Mouse (Mus musculus) urinary bladder, postnatal 25 days (tissue): Measurements from ENCODE around the gene Cd38.
"Not testable (repeated sequence)": the region's sequence is repeated elsewhere in the genome, so short reads cannot be mapped to it uniquely, and the experiment has no call there.

Source experiments
- DNase-seq: peaks from one replicate; pipeline ENCODE4 v3.0.0; 2022; ENCODE audit warnings: low spot score

The Cd38 gene

DNA sequence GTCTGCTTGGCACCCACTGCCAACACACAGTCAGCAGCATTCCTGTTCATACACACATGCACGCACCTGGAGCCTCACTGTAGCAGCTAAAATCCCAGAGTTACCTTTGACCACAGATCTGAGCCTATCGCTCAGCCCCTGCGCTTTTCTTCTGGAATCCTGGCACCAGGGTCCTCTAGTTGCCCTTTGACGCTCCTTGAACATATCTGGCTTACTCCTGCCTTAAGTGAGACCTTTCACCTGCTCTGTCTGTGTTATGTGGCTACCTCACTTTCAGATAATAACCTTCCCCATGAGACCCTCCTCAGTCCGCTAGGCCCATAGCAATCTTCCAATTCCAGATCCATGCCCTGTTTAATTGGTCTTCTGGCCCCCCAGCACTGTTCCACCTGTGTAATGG, 8.3 kb upstream of the Cd38 start:
- no peak for DNase-seq

DNA sequence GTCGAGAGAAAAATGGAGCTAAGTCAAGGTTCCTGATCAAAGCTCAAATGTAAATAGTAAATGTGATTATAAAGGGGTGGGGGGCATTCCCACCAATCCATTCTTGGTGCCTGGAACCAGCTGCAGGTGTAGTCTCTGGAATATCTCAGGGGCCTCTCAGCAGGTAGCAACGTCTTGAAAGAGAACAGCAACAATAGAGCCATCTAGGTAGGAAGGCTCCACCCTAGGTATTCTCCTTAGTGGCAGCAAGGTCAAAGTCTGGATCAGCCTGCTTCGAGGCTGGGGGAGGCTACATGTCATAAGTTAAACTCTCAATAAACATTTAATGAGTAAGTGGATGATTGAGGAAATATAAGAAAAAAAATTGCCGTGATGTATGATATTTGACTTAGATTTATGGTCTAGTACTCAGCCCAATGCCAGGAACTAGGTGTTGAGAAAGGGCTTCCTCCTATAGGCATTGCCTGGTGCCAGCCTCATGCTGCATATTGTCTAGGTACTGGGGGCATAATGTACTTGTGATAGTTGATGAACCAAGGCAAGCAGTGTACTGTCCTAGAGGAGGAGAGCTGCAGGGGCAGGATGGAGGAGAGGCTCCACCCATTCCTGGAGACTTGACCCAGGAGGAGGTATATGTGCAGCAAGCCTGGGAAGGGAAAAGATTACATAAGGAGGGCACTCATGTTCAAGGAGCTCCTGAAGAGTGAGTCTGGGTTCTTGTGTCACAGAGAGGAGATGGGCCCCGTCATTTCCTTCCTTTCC, 7.5 kb upstream of the Cd38 start:
- DNase-seq: no peak

DNA sequence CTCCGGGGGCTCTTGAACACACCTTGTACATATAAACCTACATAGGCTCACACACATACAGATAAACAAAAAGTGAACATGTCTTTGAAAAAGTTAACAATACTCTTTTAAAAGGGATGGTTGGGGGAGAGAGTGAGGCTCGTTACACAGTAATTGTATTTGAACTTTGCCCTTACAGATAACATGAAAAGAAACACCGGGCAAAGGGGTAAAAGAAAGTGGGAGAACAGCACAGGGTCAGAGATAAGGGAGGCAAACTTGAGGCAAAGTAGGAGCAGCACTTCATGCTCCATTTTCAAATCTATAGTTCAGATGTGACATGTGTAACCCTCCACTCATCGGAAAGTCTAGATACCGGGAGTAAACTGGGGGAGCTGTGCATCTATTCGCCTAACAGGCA, 4.7 kb upstream of the Cd38 start:
- DNase-seq: no peak

DNA sequence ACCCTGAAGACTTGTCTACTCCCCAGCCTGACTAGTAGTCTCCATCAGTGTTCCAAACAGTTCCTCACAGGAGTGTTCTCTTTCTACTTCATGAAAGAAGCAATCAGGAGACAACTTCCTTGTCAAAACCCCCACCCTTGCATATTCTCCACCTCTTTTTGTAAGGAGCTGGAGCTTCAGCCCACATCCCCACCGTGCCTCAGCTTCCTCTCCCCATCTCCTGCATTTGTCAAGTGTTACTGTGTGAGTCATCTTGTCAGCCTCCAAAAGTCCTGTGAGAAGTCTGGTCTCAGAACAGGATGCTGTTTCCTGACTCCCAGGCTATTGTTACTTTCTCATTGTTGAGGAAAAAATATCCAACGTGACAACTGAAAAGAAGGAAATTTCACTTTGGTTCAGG, 3.0 kb upstream of the Cd38 start:
- no peak for DNase-seq

DNA sequence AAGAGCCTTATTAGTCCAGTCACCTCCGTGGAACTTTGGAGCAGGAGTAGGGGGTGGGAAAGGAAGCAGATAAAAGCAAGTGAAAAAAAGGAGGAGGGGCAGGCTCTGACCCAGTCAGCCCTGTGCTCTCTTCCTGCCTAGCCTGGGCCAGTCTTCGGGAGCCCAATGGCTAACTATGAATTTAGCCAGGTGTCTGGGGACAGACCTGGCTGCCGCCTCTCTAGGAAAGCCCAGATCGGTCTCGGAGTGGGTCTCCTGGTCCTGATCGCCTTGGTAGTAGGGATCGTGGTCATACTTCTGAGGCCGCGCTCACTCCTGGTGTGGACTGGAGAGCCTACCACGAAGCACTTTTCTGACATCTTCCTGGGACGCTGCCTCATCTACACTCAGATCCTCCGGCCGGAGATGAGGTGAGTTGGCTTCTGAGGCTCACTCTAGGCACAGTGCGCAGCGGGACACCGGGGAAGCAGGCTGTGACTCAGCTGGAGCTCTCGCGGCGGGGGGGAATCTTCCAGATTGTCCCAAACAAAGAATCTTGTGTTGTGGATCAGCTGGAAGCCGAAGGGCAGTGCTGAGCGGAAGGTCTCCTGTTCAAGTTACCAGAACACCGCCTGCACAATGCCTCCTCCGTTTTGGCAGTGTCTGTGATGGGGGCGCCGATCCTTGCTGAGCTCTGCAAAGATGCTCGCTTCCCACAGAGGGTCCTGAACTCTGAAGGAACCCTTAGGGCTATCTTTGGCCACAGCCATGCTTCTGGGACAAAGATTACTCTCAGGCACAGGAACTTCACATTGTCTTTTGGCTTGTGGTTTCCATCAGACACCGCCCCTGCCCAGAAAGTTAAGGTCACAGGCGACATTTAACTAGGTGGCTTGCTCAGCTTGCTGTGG, 603 bp downstream of the Cd38 start:
- peak; percentile 8 for DNase-seq

DNA sequence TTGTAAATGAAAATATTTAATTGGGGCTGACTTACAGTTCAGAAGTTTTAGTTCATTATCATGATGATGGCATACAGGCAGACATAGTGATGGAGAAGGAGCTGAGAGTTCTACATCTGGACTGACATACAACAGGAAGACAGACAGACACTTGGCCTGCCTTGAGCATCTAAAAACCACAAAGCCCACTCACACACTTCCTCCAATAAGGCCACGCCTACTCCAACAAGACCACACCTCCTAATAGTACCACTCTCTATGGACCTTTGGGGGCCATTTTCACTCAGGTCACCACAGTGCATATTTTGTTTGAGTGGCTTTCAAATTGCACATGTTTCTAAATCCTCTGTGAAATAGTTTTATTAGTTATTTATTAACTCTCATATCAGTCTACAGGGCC, 3.5 kb downstream of the Cd38 start:
- DNase-seq: no peak

DNA sequence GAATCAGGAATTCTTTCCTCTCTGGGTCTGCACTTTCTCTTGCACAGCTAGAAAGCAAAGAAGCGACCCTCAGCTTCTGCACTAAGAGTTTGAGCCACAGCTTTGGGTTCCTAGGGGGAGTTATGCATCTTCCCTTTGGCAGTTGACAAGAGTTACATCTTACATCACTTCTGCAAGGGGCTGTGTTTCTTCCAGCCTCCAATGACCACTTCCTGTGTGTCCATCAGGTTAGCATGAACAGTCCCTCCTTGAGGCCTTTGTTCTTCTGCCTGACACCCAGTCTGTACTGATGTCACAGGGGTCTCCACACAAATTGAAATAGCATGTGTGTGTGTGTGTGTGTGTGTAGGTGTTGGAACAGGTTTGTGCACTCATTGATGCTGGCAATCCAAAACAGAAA, 4.3 kb downstream of the Cd38 start:
- DNase-seq: no peak

DNA sequence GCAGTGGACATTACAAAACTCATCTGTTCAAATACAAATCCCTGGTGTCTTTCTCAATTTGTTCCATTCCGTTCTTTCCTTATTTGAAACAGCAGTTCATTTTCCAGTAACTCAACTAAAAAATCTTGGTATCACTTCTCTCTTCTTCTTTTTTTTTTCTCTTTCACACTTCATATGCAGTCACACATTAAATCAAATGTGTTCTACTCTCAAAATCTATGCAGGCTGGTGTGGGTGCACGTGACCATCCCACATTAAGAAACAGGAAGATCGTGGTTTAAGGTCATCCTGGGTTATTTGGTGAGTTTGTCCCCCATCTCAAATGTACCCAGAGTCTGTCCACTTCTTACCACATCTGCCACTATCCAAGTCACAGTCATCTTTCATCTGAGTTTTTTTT, 13.7 kb downstream of the Cd38 start:
- no peak for DNase-seq

DNA sequence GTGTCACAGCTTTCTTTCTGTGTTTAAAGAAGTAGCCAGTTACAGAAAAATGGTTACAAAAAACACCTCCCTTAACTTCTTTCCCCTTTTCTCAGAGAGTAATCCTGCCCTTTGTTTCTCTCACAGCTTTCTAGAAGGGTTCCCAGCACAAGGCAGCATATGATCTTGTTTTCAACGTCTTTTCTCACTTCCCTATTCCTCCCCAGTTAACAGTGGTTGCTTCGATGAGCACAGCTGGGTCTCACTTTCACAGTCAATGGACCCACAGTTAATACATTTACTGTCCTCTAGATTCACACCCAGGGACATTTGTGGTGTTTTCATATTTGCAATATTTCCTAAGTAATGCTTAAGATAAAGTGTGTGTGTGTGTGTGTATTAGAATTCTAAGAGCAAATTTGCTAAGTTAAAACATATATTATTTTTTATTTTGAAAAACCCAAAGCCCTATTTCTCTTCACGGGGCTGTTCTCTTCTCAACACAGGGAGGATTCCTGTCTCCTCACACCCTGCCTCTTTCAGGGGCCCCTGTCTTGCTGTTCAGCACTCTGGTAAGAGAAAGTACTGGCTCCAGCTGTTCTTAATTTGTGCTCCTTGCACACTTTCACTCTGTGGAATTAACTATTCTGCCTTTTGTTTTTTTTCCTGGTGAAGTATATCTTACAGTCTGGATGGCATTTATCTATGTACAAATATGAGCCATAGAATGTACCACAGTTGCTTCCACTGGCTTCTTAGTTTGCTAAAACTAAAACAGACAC, 16.9 kb downstream of the Cd38 start:
- no peak for DNase-seq

DNA sequence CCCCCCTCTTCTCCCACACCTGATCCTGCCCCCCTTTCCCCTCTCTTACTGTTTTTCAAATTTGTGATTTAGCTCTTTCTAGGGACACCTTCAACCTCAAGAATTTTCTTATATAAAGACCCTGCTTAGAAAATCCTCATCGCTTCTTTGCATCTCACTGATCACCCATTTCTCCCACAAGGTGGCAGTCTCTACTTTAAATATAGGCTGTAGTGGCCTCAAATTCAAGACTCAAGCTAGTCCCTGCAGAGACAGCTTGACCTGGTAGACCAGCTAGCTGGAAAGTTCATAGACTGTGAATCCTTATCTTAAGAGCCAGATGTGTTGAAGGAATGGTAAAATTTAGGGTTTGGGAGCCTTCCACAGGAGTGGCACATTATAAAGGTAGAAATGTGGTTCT, 24.0 kb downstream of the Cd38 start:
- DNase-seq: peak; percentile 24

DNA sequence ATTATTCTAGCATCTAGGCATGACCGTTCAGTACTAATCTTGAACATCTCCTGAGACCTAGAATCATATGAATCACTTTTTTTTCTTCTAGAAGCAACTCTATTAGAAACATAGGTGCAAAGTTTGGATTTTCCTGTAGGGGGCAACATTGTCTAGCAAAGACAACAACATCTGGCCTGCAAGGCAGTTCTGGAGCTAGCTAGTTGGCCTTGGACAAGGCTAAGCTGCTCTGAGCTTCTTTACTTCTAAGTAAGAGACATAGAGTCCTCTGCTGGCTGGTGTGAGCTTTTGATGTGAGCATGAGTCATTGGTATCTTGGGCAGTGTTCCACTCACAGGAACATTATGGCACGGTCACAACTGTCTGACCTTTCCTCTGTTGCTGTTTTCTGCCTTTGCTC, 25.8 kb downstream of the Cd38 start:
- peak; percentile 12 for DNase-seq

DNA sequence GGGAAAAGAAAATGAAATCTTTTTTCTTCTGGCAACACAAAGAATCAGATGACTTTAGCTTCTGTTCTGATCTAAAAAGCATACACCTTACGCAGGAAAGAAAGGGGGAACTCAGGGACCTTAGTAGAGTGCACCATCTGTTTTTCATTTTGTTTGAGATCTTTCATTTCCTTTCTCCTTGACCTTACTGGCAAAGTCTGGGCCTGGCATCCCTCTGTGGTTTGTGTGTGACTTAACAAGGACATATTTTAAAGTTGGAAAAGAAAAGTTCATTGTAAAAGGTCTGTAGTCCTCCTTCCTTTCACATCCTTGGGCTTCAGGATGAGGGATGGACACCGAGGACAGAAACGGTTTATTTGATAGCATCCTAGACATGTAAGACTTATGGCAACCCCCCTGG, 27.6 kb downstream of the Cd38 start:
- DNase-seq: no peak

DNA sequence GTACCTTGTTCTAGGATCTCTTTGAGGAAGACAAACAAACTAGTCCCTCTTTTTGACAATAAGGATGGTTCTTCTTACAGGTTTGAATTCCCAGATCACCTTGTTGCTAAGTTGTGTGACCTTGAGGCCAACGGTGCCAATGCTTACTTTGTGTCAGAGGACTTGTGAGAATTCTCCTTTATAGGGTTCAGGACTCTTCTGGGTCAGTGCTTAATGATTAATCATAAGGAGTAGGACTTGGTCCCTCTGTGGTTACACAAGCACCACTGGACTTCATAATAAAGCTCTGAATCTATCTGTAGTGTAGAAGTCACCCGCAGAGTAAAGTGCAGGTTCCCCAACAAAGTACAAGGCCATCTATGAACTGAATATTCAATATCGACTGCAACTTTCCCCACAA, 36.3 kb downstream of the Cd38 start:
- no peak for DNase-seq

DNA sequence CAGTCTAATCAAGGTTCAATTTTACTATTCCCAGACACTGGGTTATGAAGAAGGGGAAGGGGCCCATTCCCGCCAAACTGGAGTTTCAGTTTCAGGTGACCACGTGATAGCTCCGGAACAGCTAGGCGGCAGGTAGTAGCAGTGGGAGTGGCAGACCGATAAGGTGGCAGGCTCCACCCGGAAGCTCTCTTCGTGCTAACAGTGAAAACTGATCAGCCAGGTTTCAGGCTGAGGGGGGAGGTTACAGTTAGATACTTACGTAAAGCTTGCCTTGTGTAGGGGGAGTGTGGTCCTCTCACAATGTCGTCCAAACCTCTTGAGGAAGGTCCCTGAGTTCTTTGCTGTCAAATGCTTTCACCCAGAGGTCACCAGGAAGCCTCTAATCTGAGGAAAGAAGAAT, 40.9 kb downstream of the Cd38 start:
- no peak for DNase-seq

DNA sequence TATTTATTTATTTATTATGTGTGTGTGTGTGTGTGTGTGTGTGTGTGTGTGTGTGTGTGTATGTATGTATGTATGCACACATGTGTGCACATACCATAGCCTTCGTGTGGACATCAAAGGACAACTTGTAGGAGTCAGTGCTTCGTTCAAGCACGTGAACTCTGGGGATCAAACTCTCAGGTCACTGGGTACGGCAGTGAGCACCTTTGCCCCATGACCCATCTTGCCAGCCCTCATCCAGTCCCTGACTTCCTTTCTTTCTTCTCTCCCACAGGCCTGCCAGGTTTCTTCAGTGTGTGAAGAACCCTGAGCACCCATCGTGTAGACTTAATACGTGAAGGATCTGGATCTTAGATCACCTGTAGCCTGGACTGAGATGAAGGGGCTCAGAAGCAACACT, 41.7 kb downstream of the Cd38 start:
- no peak for DNase-seq

DNA sequence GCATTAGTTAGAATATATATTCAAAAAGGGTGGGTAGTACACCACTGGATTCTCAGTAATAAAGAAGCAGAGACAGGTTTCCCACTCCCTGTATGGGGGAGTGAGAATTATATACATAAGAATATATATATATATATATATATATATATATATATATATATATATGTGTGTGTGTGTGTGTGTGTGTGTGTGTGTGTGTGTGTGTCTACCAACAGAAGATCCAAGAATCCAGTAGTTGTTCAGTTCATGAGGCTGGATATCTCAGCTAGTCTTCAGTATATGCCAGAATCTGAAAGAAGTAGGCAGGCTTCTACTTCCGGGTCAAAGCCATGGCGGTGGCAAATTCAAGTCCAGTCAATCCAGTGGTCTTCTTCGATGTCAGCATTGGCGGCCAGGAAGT, 44.5 kb downstream of the Cd38 start, which contains the start of gene Gm7879:
TSS of gene Gm7879 (plus strand) at position 301 of the 400 bp plus-strand sequence.
- DNase-seq: not testable (repeated sequence)

DNA sequence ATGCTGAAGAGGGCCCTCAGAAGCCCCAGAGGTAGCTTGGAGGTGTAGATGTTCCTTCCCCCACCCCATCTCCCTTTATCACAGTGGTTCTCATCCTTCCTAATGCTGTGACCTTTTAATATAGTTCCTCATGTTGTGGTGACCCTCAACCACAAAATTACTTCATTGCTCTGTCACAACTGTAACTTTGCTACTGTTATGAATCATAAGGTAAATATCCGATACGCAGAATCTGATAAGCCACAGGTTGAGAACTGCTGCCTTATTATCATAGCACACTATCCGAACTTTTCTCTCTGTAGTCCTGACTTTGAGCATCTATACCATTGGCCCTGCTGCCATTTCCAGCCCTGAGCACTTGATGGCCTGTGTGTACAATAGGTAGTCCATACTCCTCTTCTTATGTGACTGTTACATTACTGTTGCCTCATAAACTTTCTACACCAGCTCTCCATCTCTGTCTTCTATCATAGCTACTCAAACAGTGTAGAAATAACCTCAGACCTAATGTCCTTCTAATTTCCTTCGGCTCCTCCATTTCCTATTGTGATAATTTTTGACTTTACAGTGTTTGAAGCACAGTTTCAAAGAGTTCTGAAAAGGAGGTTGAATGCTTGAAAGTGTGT, 47.0 kb downstream of the Cd38 start:
- no peak for DNase-seq

DNA sequence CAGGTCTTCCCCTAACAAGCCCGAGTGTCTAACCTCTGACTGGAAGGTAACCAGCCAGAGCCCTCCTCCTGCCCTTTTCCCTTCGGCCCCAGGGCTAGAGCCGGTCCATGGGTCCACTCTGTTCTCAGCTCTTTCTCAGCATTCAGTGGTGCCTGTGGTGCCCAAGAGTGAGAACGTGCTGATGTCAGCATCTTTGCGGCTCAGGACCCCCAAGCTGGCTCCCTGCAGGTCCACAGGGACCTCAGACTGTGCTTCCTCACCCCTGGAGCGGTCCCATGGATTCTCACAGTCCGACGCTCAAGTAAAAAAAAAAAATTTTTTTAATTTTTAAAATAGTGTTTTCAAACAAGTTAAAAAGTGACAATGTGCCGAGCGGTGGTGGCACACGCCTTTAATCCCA, 53.5 kb downstream of the Cd38 start:
- DNase-seq: no peak

DNA sequence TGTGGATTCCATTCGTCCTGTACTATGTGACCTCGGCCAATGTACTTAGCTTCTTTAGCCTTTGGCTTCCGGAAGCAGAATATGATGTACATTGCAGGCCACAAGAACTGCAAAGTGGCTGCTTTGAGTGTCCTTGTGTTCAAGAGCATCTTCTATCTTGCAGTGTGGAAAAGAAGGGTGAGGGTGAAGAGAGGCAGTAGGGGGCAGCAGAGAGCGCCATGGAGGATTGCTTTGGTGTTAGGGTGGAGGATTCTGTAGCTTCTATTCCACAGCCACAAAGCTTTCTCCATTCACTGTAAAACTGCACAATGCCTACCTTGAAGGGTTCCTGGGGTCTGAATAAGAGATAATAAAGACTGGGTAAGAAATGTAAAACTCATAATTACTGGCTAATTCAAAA, 55.6 kb downstream of the Cd38 start:
- peak; percentile 67 for DNase-seq

DNA sequence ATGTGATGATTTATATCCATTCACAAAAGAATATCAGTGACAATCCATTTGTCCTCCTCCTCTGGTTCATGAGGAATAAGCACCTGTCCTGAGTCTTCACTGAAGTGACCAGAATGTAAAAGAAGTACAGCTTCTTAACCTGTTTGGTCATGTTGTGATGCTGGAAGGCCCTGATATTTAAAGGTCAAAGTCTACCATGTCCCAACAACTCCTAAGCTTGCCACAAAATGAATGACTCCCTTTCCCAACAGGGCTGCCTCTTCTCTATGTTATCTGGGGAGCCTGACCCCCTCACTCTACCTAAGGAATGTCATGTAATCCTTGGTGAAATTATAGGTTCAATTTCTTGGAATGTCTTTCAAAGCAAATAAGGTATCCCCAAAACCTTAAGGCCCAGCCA, 59.4 kb downstream of the Cd38 start:
- DNase-seq: no peak

DNA sequence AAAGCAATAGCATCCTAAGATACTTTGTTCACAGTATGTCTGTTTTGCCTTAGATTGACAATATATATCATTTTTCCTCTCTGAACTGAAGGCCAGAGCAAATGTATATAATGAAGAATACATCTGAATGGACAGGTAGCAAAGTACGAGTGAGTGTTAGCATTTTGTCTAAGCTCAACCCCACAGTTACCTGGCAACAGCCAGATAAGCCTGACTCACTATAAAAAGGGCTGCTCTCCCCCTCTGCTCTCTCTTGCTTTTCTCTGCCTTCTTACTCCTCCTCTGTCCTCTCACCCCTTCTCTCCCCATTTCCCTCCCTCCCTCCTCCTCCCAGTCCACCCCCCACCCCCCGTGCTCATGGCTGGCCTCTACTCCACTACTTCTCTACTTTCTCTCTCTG, 64.9 kb downstream of the Cd38 start:
- DNase-seq: no peak

DNA sequence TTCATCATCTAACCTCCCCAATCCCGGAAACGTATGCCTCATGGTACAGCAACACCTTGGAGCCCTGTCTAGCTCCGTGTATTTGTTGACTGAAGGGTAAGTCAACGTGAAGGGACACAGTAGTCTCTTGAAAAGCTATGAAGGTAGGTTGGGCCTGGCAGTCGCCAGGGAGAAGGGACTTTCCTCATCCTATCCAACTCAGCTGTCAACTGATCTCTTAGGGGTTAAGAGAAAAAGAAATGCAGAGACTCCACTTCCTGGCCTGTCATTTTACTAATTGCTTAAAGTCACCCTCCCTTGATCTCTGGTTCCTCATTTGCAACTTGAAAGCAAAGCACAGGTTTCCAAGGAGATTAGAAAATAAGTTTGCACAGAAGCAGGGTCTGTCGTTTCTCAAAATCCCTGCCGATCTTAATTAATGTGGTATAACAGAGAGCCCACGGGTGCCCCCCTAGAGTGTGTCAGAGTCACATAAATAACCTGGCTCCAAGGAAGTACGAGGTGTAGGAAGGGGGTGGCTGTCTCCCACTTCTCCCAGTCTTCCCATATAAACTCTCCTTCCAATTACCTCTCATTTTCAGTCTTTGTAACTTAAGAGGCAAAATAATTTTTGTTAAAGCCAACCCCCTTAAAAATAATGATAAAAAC, 79.1 kb downstream of the Cd38 start:
- DNase-seq: no peak
